Mouse (Mus musculus) olfactory bulb, adult 2 months (tissue): ENCODE results near the gene Hk2. TPM values are rescaled to one million over a fixed set of nuclear protein-coding genes. Genes with fewer than 3 reads are reported as not detected.

Experiments used
- H3K27ac ChIP-seq: fragments of 200-500 bp; 2 replicates; pipeline ENCODE4 v1.5.1; 2012; ENCODE audit warnings: low read depth, low read length; ENCODE audit not compliant: insufficient read depth
- H3K4me1 ChIP-seq: fragments of 200-500 bp; 2 replicates; pipeline ENCODE4 v1.6.1; 2012; ENCODE audit warnings: low read length; ENCODE audit not compliant: control insufficient read depth, insufficient read depth
- H3K4me3 ChIP-seq: fragments of 200-500 bp; 2 replicates; pipeline ENCODE4 v1.5.1; 2012; ENCODE audit warnings: mild to moderate bottlenecking, low read depth, low read length, moderate library complexity; ENCODE audit not compliant: insufficient read depth
- CTCF ChIP-seq: fragments of 200-500 bp; IDR thresholded peaks from 2 replicates; pipeline ENCODE4 v1.5.1; 2012; ENCODE audit warnings: low read depth, mild to moderate bottlenecking, low read length, moderate library complexity; ENCODE audit not compliant: insufficient read depth
- POLR2A ChIP-seq: fragments of 200-500 bp; IDR thresholded peaks from 2 replicates; pipeline ENCODE4 v1.6.1; 2012; ENCODE audit warnings: mild to moderate bottlenecking, low read depth, low read length, moderate library complexity; ENCODE audit not compliant: insufficient read depth
- whole genome bisulfite sequencing: fragments of 180-500 bp; shearing (Covaris S2); methylation state at CpG from one replicate; pipeline ENCODE4 v1.1.7; 2018; 5-methylcytosine and 5-hydroxymethylcytosine counted together
- polyA plus RNA-seq: library from polyadenylated mRNA; stranded (reverse); fragments of >200 nt; gene quantifications from 2 replicates; pipeline ENCODE4 v1.2.4, GENCODE M21; 2012; ENCODE audit warnings: low replicate concordance; ENCODE audit not compliant: missing spikeins, insufficient read depth, insufficient read length

Hk2 gene
- not detected in 2 replicates for polyA plus RNA-seq

GRCm38 (mm10) chr6:82774321-82774764, at the start of gene Hk2:
TSS of gene Hk2 (minus strand) at chr6:82774454.
- WGBS = under 1% methylated on average over 39 of the region's 39 CpGs

GRCm38 (mm10) chr6:82821758-82822253, 47.6 kb upstream of the Hk2 start:
- Histone ChIP-seq H3K27ac (no peak overlapping the region), H3K4me1 (no peaks in the 10 kb centered on the region), H3K4me3 (no peak overlapping the region)
- WGBS = 63% methylated on average over 4 of the region's 4 CpGs
- TF ChIP-seq CTCF (no peak), POLR2A (no peak)

More at GRCm38 (mm10) chr6:82774321-82774764, at the start of gene Hk2:
- Histone ChIP-seq H3K4me1 (peaks cover 13% of the 10 kb centered on the region), H3K4me3 (peak within 1 kb of the TSS; percentile 41), H3K27ac (no peak within 1 kb of the TSS)
- TF ChIP-seq CTCF (no peak), POLR2A (no peak)

GRCm38 (mm10) chr6:82820716-82821115, 46.5 kb upstream of the Hk2 start:
- Histone ChIP-seq H3K4me1 (no peaks in the 10 kb centered on the region), H3K4me3 (no peak overlapping the region), H3K27ac (no peak overlapping the region)
- 71% methylated on average over 3 of the region's 3 CpGs for WGBS
- TF ChIP-seq CTCF (no peak), POLR2A (no peak)

GRCm38 (mm10) chr6:82814821-82815220, 40.6 kb upstream of the Hk2 start:
- Histone ChIP-seq H3K27ac (no peak overlapping the region), H3K4me3 (no peak overlapping the region), H3K4me1 (no peaks in the 10 kb centered on the region)
- WGBS = 73% methylated on average over 4 of the region's 4 CpGs
- TF ChIP-seq CTCF = no peak

- Histone ChIP-seq H3K4me3 (no peak overlapping the region), H3K27ac (no peak overlapping the region), H3K4me1 (no peaks in the 10 kb centered on the region)
- no peak for TF ChIP-seq POLR2A
- TF ChIP-seq CTCF = no peak
- WGBS = 89% methylated on average over 7 of the region's 7 CpGs
Observed at GRCm38 (mm10) chr6:82807984-82808700, 33.9 kb upstream of the Hk2 start.

- no peak overlapping the region for H3K4me3 ChIP-seq
- no peaks in the 10 kb centered on the region for H3K4me1 ChIP-seq
- no peak overlapping the region for H3K27ac ChIP-seq
- WGBS = 73% methylated on average over 3 of the region's 3 CpGs
- TF ChIP-seq CTCF (no peak), POLR2A (no peak)
Observed at GRCm38 (mm10) chr6:82806971-82807370, 32.7 kb upstream of the Hk2 start.

GRCm38 (mm10) chr6:82806503-82806902, 32.2 kb upstream of the Hk2 start:
- Histone ChIP-seq H3K27ac (no peak overlapping the region), H3K4me3 (no peak overlapping the region), H3K4me1 (no peaks in the 10 kb centered on the region)
- TF ChIP-seq POLR2A = no peak
- TF ChIP-seq CTCF = no peak
- 87% methylated on average over 6 of the region's 6 CpGs for WGBS

GRCm38 (mm10) chr6:82805894-82806293, 31.6 kb upstream of the Hk2 start:
- H3K4me1 ChIP-seq = no peaks in the 10 kb centered on the region
- no peak overlapping the region for H3K4me3 ChIP-seq
- WGBS = 82% methylated on average over 3 of the region's 3 CpGs
- TF ChIP-seq POLR2A (no peak), CTCF (no peak)
- no peak overlapping the region for H3K27ac ChIP-seq

- H3K4me3 ChIP-seq = no peak overlapping the region
- H3K4me1 ChIP-seq = no peaks in the 10 kb centered on the region
- H3K27ac ChIP-seq = no peak overlapping the region
- TF ChIP-seq POLR2A (no peak), CTCF (no peak)
- 82% methylated on average over 3 of the region's 3 CpGs for WGBS
Observed at GRCm38 (mm10) chr6:82804984-82805383, 30.7 kb upstream of the Hk2 start.
